Mouse (Mus musculus): ENCODE measurements around the gene Hspa1b.

GRCm38 (mm10) chr17:34962841-34963240 is 3.8 kb upstream of the Hspa1b start:
- TF ChIP-seq POLR2A (IDR thresholded peaks at IDR 0.05; ENCODE audit: low read depth, low read length) (no peak), CTCF (IDR thresholded peaks at IDR 0.05; ENCODE audit: extremely low read depth, insufficient read length, insufficient replicate concordance, low read depth, low read length) (no peak)

Measured in small intestine, adult 2 months (tissue).